9 mouse cellular contexts compared by ENCODE assay signal in genomic region chr9:61723021-61723581, GRCm38 (mm10).
DNase-seq lines count a peak whose midpoint lies in the region; ATAC-seq and TF ChIP-seq lines count a peak whose summit lies in the region.
"Had no signal": no experiment of that assay in that cellular context is flagged by ENCODE, and none has a peak within 500 bp of the region (broad histone marks: within the 10 kb centered on the region; RNA-seq: fewer than 3 reads in every experiment).

No protein-coding gene starts in this region.

- no peak overlapping the region for H3K27ac ChIP-seq in liver, adult 2 months (replicated peaks; ENCODE audit: insufficient read depth, low read depth, low read length)
- no peak overlapping the region for H3K27ac ChIP-seq in liver, embryonic 11.5 days (ENCODE audit: low read depth, low read length)
- H3K27ac ChIP-seq in heart, embryonic 15.5 days: peak overlapping the region; percentile 51; the same call in 1 of the 2 replicates
- peak overlapping the region; percentile 67 for H3K27ac ChIP-seq in stomach, embryonic 15.5 days
- H3K27ac ChIP-seq in thymus, adult 2 months (ENCODE audit: control insufficient read depth, insufficient read depth, low read length): no peak overlapping the region
- H3K27ac ChIP-seq: liver, embryonic 15.5 days had no signal

- no peak for TF ChIP-seq POLR2A in liver, adult 2 months (IDR thresholded peaks at IDR 0.05; ENCODE audit: extremely low read depth, insufficient read depth, low read length)
- no peak for TF ChIP-seq POLR2A in thymus, adult 2 months (IDR thresholded peaks at IDR 0.05; ENCODE audit: control insufficient read depth, extremely low read depth, insufficient read depth, low read length, poor library complexity)

- no peak for ATAC-seq in liver, embryonic 11.5 days (replicated peaks; ENCODE audit: low FRiP score)
- peak; percentile 69; the same call in 1 of the 2 replicates for ATAC-seq in heart, embryonic 15.5 days (replicated peaks; ENCODE audit: insufficient number of reproducible peaks, insufficient read depth, low FRiP score, low read depth)
- ATAC-seq in stomach, embryonic 15.5 days (ENCODE audit: insufficient read depth, low FRiP score, low read depth): peak; percentile 56; the same call in 1 of the 2 replicates
- ATAC-seq in monocyte, adult 5-6 weeks (replicated peaks; ENCODE audit: insufficient number of reproducible peaks, low FRiP score, low TSS enrichment, poor library complexity, severe bottlenecking): no peak
- ATAC-seq in erythroid progenitor cell, adult 5-6 weeks (replicated peaks; ENCODE audit: low FRiP score, poor library complexity, severe bottlenecking): no peak

- no peaks in the 10 kb centered on the region for H3K36me3 ChIP-seq in liver, adult 2 months (ENCODE audit: control insufficient read depth, insufficient read depth, low read length)
- H3K36me3 ChIP-seq in liver, embryonic 11.5 days (ENCODE audit: control insufficient read depth, insufficient read depth, low read length): no peaks in the 10 kb centered on the region
- H3K36me3 ChIP-seq in heart, embryonic 15.5 days: no peaks in the 10 kb centered on the region
- H3K36me3 ChIP-seq in stomach, embryonic 15.5 days: no peaks in the 10 kb centered on the region
- H3K36me3 ChIP-seq in thymus, adult 2 months (ENCODE audit: control insufficient read depth, insufficient read depth, low read length): no peaks in the 10 kb centered on the region
- H3K36me3 ChIP-seq: liver, embryonic 15.5 days had no signal

- H3K4me1 ChIP-seq in liver, adult 2 months (ENCODE audit: control insufficient read depth, insufficient read depth, low read length): peaks cover 10% of the 10 kb centered on the region
- no peaks in the 10 kb centered on the region; the same call in 1 of the 2 replicates for H3K4me1 ChIP-seq in liver, embryonic 11.5 days (replicated peaks; ENCODE audit: control insufficient read depth, insufficient read depth, low read length)
- H3K4me1 ChIP-seq in heart, embryonic 15.5 days (replicated peaks): peaks cover 7% of the 10 kb centered on the region; the same call in 1 of the 2 replicates
- H3K4me1 ChIP-seq in stomach, embryonic 15.5 days: peaks cover 14% of the 10 kb centered on the region; the same call in 1 of the 2 replicates
- H3K4me1 ChIP-seq in thymus, adult 2 months (replicated peaks; ENCODE audit: control insufficient read depth, insufficient read depth, low read length): peaks cover 11% of the 10 kb centered on the region
- H3K4me1 ChIP-seq: liver, embryonic 15.5 days had no signal

- no peak for TF ChIP-seq CTCF in liver, adult 2 months (IDR thresholded peaks at IDR 0.05; ENCODE audit: low read depth, low read length)
- TF ChIP-seq CTCF in thymus, adult 2 months (IDR thresholded peaks at IDR 0.05; ENCODE audit: borderline replicate concordance, control insufficient read depth, extremely low read depth, insufficient read depth, low read length, poor library complexity): no peak

- H3K9me3 ChIP-seq in liver, embryonic 11.5 days (ENCODE audit: control insufficient read depth, low read length): no peaks in the 10 kb centered on the region
- H3K9me3 ChIP-seq in heart, embryonic 15.5 days (replicated peaks): no peaks in the 10 kb centered on the region
- no peaks in the 10 kb centered on the region for H3K9me3 ChIP-seq in stomach, embryonic 15.5 days
- H3K9me3 ChIP-seq: liver, embryonic 15.5 days had no signal

- DNase-seq in liver, adult 2 months (ENCODE audit: extremely low read depth, low read depth, low spot score): peak; percentile 92
- DNase-seq in liver, embryonic 11.5 days (ENCODE audit: low spot score): no peak
- peak; percentile 69 for DNase-seq in kidney, postnatal 10 days
- no peak for DNase-seq in thymus, adult 2 months

- WGBS in liver, adult 2 months: 17% methylated on average over 8 of the region's 8 CpGs
- WGBS in liver, embryonic 11.5 days: 52% methylated on average over 8 of the region's 8 CpGs
- 44% methylated on average over 8 of the region's 8 CpGs for WGBS in heart, embryonic 15.5 days
- 34% methylated on average over 8 of the region's 8 CpGs for WGBS in stomach, embryonic 15.5 days
- WGBS in thymus, adult 2 months: 58% methylated on average over 8 of the region's 8 CpGs

- no peak overlapping the region for H3K9ac ChIP-seq in liver, adult 2 months (ENCODE audit: low read depth, low read length)
- no peak overlapping the region for H3K9ac ChIP-seq in liver, embryonic 11.5 days (ENCODE audit: low read depth, low read length)
- H3K9ac ChIP-seq in heart, embryonic 15.5 days: no peak overlapping the region
- H3K9ac ChIP-seq in stomach, embryonic 15.5 days: no peak overlapping the region
- H3K9ac ChIP-seq: liver, embryonic 15.5 days had no signal

- no peaks in the 10 kb centered on the region for H3K27me3 ChIP-seq in liver, adult 2 months (ENCODE audit: control insufficient read depth, insufficient read depth, low read length)
- peaks cover 8% of the 10 kb centered on the region for H3K27me3 ChIP-seq in liver, embryonic 11.5 days (replicated peaks; ENCODE audit: control insufficient read depth, insufficient read depth, low read length)
- H3K27me3 ChIP-seq in heart, embryonic 15.5 days: peaks cover 22% of the 10 kb centered on the region
- no peaks in the 10 kb centered on the region for H3K27me3 ChIP-seq in stomach, embryonic 15.5 days (replicated peaks)
- H3K27me3 ChIP-seq in thymus, adult 2 months (ENCODE audit: control insufficient read depth, insufficient read depth, low read length): no peaks in the 10 kb centered on the region

- no peak overlapping the region for H3K4me2 ChIP-seq in liver, embryonic 11.5 days
- no peak overlapping the region for H3K4me2 ChIP-seq in heart, embryonic 15.5 days
- no peak overlapping the region for H3K4me2 ChIP-seq in stomach, embryonic 15.5 days
- H3K4me2 ChIP-seq: liver, embryonic 15.5 days had no signal

- no peak overlapping the region for H3K4me3 ChIP-seq in liver, adult 2 months (ENCODE audit: insufficient read depth, low read depth, low read length)
- no peak overlapping the region for H3K4me3 ChIP-seq in liver, embryonic 11.5 days (ENCODE audit: low read depth, low read length)
- no peak overlapping the region for H3K4me3 ChIP-seq in heart, embryonic 15.5 days
- H3K4me3 ChIP-seq in stomach, embryonic 15.5 days (replicated peaks): no peak overlapping the region
- H3K4me3 ChIP-seq in thymus, adult 2 months (ENCODE audit: control insufficient read depth, insufficient read depth, low read length): no peak overlapping the region
- H3K4me3 ChIP-seq: liver, embryonic 15.5 days had no signal

- H3K79me2 ChIP-seq in liver, adult 2 months (ENCODE audit: control insufficient read depth, insufficient read depth, low read length): no peaks in the 10 kb centered on the region

Comparison
In these comparisons a context has a peak if more than half of its experiments do, and no peak if none do; other contexts are left out.
1. DNase-seq: peak in liver, adult 2 months (single experiment) and kidney, postnatal 10 days (single experiment); none in liver, embryonic 11.5 days (single experiment) and thymus, adult 2 months (single experiment).
2. H3K27ac ChIP-seq: peak in heart, embryonic 15.5 days (single experiment) and stomach, embryonic 15.5 days (single experiment); none in liver, adult 2 months (single experiment), liver, embryonic 11.5 days (single experiment) and thymus, adult 2 months (single experiment).
3. ATAC-seq: peak in heart, embryonic 15.5 days (single experiment) and stomach, embryonic 15.5 days (single experiment); none in liver, embryonic 11.5 days (single experiment), monocyte, adult 5-6 weeks (single experiment) and erythroid progenitor cell, adult 5-6 weeks (single experiment).